Mouse (Mus musculus) testis, adult 2 months (tissue): ENCODE data around the gene C130032M10Rik.

Source experiments
- CTCF ChIP-seq: fragments of 200-500 bp; IDR thresholded peaks from 2 replicates; pipeline ENCODE4 v1.5.1; 2012; ENCODE audit warnings: low read depth, mild to moderate bottlenecking, inconsistent platforms, low read length, moderate library complexity; ENCODE audit not compliant: control insufficient read depth, insufficient read depth, insufficient replicate concordance
- POLR2A ChIP-seq: fragments of 200-500 bp; IDR thresholded peaks from 2 replicates; pipeline ENCODE4 v1.6.1; 2012; ENCODE audit warnings: low read depth, mild to moderate bottlenecking, inconsistent platforms, low read length, moderate library complexity; ENCODE audit not compliant: control insufficient read depth

GRCm38 (mm10) chr9:114468217-114468616 lies 47.3 kb upstream of the C130032M10Rik start:
- TF ChIP-seq POLR2A, result no peak
- TF ChIP-seq CTCF, result no peak
